Mouse (Mus musculus): ENCODE results near the gene Inpp5d.

Gene Inpp5d

DNA sequence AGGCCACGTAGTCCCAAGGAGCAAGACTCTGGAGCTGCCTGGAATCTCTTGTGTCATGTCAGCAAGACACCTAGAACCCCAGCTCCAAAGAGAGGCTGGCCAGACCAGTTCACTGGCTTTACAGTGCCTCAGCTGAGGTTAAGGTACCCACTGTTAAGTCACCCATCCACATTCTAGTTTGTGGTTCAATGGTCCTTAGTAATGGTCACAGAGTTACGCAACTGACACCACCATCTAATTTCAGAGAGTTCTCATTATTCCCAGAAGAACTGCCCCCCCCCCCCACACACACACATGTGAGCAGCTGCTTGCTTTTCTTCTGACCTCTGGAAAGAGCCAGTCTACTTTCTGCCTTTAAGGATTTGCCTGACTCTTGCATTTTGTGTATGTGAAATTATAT lies 4.7 kb downstream of the Inpp5d start:
- DNase-seq (ENCODE audit: low read depth): no peak

DNA sequence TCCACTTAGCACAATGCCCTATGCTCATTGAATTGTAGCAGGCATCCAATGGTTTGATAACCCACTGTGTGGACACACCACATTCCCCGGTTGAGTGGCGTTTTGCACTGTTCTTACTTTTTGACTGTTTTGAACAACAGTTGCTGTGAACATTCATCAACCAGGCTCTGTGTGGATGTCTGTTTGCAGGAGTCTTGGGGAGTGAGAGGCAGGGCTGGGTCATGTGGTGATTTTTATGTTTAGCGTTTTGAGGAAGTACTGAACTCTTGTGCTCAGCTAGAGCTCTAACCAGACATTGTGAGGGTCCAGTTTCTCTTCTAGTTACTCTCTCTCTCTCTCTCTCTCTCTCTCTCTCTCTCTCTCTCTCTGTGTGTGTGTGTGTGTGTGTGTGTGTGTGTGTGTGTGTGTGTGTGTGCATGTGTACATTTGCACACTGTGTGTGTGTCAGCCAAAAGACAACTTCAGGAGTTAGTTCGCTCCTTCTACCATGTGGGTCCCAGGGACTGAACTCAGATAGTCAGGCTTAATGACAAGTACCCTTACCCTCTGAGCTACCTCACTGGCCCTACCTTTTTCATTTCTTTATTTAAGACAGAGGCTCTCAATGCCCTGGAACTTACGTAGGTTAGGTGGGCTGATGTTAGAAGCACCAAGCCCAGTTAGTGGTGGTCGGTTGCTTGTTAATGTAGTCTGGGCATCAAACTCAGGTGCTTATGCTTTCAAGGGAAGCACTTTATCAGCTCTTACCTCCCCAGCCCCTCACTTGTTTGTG lies 5.3 kb downstream of the Inpp5d start:
- DNase-seq (ENCODE audit: low read depth): peak; percentile 56

DNA sequence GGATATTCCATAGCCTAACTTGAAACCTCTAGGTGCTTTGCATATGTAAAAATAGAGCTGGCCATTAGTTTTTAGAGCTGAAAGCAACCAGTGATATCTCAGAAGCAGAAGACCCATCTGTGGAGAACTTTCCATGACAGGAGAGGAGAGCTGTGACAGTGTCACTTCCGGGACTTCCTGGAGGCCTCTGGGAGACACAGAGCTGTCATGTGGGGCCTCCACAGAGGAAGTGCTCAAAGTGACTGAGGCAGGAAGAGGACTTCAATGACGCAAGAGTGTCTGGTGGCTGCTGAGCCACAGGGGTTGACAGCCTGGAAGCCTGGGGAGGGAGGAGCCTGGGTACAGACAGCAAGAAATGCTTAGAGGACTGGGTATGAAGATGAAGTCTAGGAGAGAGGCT lies 6.2 kb downstream of the Inpp5d start:
- peak; percentile 95 for DNase-seq (ENCODE audit: low read depth)

DNA sequence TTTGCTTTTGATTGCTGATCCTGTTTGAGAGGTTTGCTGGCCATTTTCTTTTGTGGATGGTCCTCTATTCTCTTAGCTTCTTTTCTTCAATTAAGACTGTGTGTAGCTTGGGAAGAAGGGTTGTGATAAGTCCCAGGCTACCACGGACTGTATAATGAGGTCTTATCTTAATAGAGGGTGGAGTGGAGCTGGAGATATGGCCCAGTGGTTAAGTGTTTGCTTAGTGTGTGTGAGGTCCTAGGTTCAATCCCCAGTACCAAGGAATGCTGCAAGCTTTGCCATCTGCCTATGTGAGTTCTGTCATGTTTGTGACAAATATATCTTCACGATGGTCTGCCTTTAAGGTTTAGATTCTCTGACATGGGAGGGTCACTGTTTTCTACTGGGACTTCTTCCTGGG lies 8.0 kb downstream of the Inpp5d start:
- DNase-seq (ENCODE audit: low read depth): peak; percentile 17

DNA sequence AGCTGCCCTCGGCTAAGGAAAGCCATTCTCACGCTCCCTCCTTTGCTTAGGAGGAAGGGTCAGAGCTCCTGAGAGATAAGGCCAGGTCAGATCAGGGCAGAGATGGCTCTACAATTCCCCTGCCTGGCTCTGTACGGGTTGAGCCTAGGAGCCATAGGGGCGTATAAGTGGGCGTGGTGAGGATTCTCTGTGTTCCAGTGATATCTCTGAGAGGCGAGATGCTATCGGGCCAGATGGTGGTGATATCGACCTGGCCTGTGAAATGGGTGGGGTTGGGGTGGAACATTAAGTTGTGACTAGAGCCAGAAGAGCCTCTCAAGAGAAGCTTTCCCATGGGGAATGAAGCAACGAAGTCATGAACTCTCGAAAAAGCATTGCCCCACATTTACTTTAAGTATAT lies 11.5 kb downstream of the Inpp5d start:
- DNase-seq (ENCODE audit: low read depth): peak; percentile 5

DNA sequence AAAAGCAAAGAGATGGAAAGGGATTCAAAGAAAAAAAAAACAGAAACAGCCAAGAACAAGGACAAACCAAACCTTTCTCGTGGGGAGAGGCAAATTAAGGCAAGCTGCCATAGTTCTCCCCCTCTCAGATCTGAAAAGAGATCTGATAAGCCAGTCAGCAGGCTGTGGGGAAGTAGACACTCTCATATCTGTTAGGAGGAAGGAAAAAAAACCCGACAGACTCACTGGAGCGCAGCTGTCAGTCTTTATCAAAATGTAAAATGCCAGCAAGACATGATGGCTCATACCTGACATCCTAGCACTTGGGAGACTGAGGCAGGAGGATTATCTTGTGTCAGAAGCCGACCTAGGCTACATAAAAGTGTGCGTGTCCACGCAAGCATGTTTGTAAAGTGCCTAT lies 12.1 kb downstream of the Inpp5d start:
- DNase-seq (ENCODE audit: low read depth): no peak

DNA sequence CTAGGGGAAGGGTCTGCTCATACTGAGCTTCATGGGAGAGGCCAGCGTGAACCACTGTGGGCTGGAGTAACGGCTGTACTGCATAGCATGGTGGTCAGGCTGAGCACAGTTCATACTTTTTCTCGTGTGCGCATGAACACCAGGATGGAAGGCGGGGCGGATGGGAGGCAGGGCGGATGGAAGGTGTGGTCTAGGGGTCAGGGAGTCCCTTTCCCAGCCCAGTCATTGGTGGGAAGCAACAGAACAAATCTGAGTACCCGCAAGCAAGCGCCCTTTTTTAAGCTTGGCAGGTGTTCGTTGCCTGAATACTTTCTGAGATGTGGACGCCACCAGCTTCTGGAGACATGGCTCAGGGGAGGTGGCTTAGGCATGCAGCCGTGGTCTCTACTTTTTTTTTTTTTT lies 16.6 kb downstream of the Inpp5d start:
- DNase-seq (ENCODE audit: low read depth): no peak

DNA sequence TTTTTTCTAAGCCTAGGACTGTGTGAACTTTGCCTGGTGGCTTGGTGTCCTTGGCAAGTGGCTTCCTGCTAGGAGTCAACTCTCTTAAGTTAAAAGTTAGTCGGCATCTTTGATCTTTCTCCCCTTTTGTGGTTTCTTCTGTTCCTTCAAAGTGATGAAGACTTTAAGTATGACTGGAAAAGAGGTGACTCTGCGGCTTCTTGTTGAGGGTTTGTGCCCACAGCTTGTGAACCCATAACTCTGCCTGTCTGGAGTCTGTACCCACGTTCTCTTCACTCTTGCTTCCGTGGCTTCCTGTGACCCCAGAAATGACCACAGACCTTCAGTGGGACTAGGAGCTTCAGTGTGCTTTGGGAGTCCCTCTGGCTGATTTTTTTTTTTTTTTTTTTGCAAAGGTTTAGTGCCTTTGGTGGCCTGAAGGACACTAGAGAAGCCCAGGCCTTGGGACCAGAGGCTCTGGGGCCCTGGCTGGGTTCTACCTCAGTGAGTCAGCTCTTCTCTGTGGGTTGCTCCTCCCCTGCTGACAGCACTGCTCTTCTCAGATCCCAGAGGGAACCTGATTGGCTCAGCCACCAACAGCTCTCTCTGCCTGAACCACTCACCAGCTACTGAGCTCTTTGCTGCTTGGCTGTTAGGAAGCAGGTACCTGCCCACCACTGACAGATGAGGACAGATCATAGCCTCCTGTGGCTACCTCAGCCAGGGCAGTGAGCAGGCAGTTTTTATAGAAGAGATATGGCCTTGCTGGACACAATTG lies 17.2 kb downstream of the Inpp5d start:
- DNase-seq (ENCODE audit: low read depth): peak; percentile 87

DNA sequence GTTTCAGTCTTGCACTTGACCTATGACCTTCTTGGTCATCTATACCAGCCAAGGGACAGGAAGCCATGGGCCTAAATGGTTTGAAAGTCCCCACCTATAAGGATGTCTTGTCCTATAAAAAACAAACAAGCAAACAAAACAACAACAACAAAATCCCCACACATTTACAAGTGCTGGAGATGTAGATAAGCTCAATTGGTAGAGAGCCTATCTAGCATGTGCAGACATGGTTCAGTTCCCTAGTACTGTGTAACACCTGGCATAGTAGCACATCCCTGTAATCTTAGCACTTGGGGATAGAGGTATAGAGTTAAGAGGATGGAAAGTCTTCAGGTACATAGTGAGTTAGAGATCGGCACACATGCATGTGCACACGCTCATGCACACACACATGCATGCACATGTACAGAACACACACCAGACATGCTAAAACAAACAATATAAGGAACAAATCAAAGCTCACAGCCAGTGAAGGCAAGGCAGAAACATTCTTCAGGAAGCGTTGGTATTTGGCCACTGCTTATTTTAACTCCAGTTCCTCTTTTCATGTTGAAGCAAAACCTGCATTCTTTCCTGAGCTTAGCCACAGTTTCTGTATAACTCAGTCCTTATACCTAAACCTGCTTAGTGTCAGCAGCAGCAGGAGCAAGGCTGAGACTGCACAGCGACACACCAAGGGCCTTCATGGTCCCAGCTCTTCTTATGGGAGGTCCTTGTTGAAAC lies 17.9 kb downstream of the Inpp5d start:
- DNase-seq (ENCODE audit: low read depth): no peak

DNA sequence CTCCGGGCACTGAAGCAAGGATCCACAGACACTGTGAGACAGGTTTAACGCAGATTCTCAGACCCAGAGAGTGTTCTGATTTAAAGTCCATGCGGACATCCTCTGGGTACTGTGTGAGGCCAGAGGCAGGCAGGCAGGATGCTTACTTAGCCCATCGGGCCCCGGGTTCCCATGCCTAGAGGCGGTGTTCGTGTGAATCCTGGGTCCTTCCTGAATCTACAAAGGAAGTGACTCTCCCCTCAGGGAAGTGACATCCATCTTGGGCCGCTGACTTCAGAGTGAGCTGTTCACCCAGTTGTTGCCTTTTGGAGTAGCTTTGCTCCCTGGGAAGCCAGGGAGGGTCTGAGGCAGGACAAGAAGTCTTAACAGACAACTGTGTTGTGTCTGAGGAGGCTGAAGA lies 19.6 kb downstream of the Inpp5d start:
- DNase-seq (ENCODE audit: low read depth): no peak

DNA sequence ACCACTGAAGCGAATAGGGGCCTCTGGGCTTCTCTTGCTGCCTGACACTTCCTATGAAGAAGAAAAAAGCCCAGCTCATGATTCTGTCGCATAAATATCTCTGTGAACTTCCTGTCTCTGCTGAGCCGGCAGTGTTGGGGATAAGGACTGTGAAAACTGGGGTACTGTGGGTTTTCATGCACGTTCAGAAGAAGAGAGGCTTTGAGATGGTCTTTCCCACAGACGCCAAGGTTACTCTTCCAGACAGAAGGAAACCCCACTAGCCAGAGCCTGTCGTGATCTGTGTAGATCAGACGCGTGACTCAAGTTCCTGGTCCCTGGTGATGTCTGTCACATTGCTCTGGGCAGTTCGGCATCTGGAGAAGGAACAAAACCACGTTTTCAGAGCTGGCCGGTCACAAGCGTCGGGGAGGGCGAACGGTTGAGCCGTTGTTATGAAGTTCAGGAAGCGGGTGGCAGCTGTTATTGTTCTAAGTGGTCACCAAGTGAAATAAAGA lies 20.1 kb downstream of the Inpp5d start:
- peak; percentile 59 for DNase-seq (ENCODE audit: low read depth)

DNA sequence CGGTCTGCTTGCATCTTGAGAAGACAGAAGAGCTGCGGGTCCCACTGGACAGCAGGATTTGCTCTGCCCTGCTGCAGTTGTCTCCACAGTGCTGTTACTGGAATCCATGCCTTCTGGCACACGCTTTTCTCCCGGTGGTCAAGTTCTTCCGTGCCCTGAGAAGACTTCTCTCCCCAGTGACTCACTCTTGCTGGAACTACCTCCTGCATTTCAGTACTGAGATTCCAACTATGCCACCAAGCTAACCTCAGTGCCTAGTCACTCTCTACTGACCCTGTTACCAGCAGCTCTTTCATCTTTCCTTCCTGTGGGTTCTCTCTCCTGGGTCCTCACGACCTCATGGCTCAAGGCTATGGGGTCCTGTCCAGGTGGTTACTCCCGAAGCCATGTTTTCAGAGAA lies 22.9 kb downstream of the Inpp5d start:
- DNase-seq (ENCODE audit: low read depth): no peak

DNA sequence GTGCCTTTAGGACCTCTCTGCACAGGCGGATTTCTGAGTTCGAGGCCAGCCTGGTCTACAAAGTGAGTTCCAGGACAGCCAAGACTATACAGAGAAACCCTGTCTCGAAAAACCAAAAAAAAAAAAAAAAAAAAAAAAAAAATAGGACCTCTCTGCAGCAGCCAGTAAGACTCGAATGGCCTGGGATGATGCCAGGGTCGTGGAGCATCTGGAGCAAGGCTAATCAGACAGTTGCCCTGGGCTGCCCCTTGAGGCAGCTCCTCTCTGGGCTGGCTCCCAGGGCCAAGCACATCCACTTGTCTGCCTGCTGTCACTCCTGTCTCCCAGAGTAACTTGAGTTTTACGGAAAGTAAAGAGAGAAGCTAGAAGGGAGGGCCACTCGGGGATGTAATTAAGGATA lies 24.9 kb downstream of the Inpp5d start:
- DNase-seq (ENCODE audit: low read depth): no peak

DNA sequence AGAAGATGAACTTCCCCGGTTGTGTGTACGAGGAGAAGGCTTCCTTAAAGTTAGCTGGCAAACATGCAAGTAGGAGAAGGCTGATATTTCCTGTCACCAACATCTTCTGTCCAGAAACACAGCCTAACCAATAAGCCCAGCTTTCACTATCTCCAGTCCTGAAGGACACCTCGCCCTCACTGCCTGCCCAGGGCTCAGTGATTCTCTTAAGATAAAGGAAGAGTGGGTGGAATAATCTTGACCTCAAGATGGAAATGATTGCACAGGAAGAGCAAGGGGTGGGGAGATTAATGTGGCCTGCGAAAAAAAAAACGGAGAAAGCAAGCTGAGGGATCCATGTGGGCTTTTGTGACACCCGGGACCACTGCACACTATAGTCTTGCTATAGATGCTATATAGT lies 25.6 kb downstream of the Inpp5d start:
- no peak for DNase-seq (ENCODE audit: low read depth)

DNA sequence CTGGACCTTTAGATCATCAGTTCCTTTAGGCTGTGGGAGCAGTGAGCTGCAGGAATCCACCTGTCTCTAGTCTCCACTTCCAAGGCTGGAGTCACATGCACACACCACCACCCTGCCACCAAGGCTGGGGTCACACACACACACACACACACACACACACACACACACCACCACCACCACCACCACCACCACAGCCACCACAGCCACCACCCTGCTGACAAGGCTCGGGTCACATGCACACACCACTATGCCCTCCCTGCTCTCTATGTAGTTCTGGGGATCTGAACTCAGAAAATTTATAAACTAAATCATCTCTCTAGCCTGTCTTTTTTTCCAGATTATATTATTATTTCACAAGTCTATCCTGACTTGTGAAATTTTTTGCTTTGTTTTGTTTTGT lies 27.7 kb downstream of the Inpp5d start:
- DNase-seq (ENCODE audit: low read depth): no peak

DNA sequence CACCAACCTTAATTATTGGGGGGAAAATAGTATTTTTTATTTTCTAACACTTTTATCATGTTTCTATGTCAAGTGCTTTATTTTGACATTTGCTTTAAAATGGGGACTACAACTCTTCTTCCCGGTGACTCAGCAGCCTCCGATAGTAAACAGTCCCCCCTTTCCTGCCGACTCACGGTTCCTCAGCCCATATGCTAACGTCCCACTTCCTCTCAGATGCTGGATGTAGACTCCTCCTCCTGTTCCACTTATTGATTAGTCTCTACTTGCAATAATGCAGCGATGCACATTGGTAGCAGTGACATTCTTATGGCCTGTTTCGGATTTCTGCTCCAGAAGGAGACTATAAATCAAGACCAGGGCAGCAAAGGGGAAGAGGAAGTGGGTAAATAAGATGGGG lies 28.5 kb downstream of the Inpp5d start:
- DNase-seq (ENCODE audit: low read depth): no peak

DNA sequence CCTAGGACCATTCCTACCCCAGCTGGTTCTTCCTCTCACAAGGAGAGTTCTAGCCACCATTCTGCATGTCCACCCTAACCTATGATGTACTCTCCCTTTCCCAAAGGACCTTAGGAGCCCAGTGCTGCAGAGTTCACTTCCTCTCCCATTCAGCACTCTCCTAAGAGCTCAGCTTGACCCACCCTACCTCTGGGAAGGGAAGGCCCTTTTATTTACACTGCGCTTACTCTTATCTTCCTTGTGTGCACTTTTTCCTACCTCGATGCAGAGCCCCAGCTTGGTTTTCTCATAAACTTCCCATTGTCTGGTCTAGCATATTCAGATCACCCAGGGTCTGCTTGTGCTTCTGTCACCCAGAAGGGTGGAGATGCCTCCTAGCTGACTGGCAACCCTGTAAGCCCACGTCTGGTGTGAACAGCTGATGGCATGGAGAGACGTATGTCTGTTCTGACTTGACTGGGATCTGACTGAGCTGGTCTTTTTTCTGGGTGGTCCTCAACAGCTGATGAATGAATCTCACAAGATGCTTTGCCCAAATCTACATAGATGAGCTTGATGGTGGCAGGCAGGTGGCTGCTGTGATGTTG lies 29.2 kb downstream of the Inpp5d start:
- DNase-seq (ENCODE audit: low read depth): no peak

DNA sequence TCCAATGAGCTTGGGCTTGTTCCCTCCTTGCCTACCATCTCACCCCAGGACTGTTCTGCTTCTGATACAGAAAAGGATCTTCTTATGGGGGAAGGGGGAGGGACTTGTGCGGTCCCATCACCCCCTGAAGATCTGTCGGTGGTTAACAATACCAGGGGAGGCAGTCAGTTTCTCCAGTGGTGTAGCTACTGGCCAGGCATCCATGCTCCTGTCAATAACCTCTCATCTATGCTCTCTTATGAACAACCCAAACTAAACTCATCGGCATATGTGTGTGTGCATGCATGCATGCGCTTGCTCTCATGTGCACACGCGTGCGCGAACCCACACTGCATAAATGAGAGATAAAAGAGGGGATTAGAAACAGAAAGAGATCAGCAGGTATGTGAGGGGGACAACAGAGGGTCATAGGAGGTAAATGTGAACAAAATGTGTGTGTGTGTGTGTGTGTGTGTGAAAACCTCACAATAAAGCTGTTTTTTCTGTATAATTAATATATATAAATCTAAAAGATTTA lies 29.9 kb downstream of the Inpp5d start:
- DNase-seq (ENCODE audit: low read depth): no peak

DNA sequence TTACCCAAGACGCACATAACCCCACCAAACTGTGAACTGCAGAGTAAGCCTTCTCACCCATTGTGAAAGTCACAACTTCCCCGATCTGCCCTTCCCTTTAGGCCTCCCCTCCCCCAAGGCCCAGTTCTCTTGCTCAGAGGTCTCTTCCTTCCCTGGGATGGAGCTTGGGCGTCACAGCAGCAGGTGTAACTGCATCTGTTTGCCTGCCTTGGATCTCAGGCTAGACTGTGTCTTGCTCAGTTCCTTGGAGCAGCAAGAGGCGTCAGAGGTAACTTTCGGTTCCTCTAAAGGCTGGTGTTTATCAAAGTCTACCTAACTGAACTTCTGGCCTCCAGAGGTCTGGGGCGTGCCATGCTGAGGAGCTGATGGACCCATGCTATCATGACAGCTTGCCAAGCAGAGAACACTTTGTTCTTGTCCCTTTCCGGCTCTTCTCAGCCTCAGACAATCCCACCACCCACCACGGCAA lies 30.5 kb downstream of the Inpp5d start:
- peak; percentile 56 for DNase-seq (ENCODE audit: low read depth)

DNA sequence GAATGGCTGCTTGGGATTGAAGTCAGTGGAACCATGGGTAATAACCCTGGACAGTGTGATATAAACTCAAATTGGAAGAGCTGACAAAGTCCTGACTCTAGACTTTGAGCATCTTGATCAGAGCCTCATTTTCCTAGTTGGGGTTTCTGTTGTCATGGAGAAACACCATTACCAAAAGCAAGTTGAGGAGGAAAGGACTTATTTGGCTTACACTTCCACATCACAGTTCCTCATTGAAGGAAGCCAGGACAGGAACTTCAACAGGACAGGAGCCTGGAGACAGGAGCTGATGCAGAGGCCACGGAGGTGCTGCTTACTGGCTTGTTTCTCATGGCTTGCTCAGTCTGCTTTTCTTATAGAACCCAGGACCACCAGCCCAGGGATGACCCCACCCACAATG lies 31.3 kb downstream of the Inpp5d start:
- DNase-seq (ENCODE audit: low read depth): no peak

DNA sequence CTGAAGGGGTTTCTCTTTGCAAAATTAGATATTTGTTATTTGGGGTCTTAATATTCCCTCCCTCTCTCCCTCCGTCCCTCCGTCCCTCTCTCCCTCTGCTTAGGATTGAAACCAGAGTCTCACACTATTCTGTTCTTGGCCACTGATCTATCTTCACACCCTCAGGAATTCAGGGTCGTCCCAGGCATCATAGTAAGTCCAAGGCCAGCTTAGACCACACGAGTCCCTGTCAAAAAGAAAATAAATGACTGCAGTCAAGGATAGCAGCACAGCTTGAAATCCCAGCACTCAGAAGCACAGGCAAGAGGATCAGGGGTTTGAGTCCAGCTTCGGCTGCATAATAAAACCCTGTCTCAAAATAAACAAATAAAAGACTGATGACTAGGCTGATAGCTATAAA lies 35.0 kb downstream of the Inpp5d start:
- DNase-seq (ENCODE audit: low read depth): no peak

DNA sequence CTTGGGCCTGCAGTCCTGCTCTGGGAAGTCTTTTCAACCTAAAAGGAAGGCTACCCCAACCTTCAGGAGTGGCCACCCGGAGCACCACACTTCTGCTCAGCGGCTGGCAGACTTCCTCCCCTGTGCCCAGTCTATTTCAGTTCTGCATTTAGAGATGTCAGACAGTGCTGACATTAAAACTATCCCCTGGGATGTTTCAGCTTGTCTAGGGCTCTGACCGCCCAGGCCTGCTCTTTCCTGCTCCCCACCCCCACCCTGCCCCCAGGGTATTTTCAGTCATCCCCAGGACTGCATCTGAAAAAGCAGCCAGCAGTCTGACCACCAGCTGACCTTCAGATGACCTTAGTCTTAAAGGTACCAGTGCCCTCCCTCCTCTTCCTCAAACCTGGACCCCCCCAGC lies 38.0 kb downstream of the Inpp5d start:
- no peak for DNase-seq (ENCODE audit: low read depth)
